Mouse (Mus musculus) embryonic facial prominence, embryonic 11.5 days (tissue): Measurements from ENCODE around the gene 4933427D14Rik. TPM values are rescaled to one million over a fixed set of nuclear protein-coding genes. Genes with fewer than 3 reads are reported as not detected.

Source experiments
- polyA plus RNA-seq: library from polyadenylated mRNA; unstranded; fragments of >200 nt; fragmentation: Nextera tagmentation; extraction: Ambion mirVana; gene quantifications from 2 replicates; pipeline ENCODE4 v1.2.1, GENCODE M21; 2014

The 4933427D14Rik gene
- polyA plus RNA-seq, 1 experiment from 2014 or later: 14.9 TPM

Other genes starting within 250 kb of the 4933427D14Rik start
- 0.08 and 0.21 TPM in 2 replicates for gene Aipl1, start 169.9 kb downstream of the 4933427D14Rik start, polyA plus RNA-seq
- gene Pimreg, start 165.4 kb downstream of the 4933427D14Rik start, polyA plus RNA-seq: 182 and 186 TPM in 2 replicates
- gene Pitpnm3, start 71.7 kb downstream of the 4933427D14Rik start, polyA plus RNA-seq: 0.18 and 0.34 TPM in 2 replicates
- 0.10 TPM in 1 of 2 replicates, not detected in the other for gene Gm43951, start 619 bp downstream of the 4933427D14Rik start, polyA plus RNA-seq
- gene Txndc17, start 88 bp upstream of the 4933427D14Rik start, polyA plus RNA-seq: 175 and 192 TPM in 2 replicates
- 52.4 and 55.5 TPM in 2 replicates for gene Med31, start 8.1 kb upstream of the 4933427D14Rik start, polyA plus RNA-seq
- gene Slc13a5, start 59.8 kb upstream of the 4933427D14Rik start, polyA plus RNA-seq: 0.25 TPM in 1 of 2 replicates, not detected in the other
- gene Xaf1, start 94.2 kb upstream of the 4933427D14Rik start, polyA plus RNA-seq: 1.2 TPM in 2 replicates
- not detected in 2 replicates for gene Fbxo39, start 107.0 kb upstream of the 4933427D14Rik start, polyA plus RNA-seq
- 6.3 and 6.4 TPM in 2 replicates for gene Tekt1, start 155.0 kb upstream of the 4933427D14Rik start, polyA plus RNA-seq
- gene Smtnl2, start 204.3 kb upstream of the 4933427D14Rik start, polyA plus RNA-seq: 8.0 TPM in 2 replicates
- not detected in 2 replicates for gene Ggt6, start 228.1 kb upstream of the 4933427D14Rik start, polyA plus RNA-seq
- 171 and 191 TPM in 2 replicates for gene Mybbp1a, start 233.9 kb upstream of the 4933427D14Rik start, polyA plus RNA-seq